Mouse (Mus musculus) liver, embryonic 18 days (tissue): ENCODE results near the gene Btbd35f19. TPM values are rescaled to one million over a fixed set of nuclear protein-coding genes. Genes with fewer than 3 reads are reported as not detected.

Source experiments
- polyA plus RNA-seq: library from polyadenylated mRNA; depleted of rRNA; stranded (reverse); fragments of >200 nt; gene quantifications from 2 replicates; pipeline ENCODE4 v1.2.3, GENCODE M21; 2012; rRNA removed

Gene Btbd35f19
- not detected in 2 replicates for polyA plus RNA-seq

DNA sequence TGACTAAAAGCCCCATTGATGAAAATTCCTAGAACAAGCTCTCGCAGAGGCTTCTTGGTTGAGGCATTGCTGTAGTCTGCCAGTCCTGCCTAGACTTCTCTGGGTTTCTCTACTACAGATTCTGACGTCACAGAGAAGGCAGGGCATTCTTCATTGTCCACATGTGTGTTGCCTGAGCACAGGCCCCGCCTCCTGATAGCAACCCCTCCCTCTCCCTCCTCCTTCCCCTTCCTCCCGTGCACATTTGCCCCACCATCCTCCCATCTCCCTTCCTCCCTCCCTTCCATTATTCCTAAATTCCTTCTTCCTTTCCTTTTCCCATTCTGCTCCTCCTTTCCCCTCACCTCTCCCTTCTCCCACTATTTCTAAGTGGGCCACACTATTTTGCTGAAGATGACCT lies at the start of gene Btbd35f19:
Gene Btbd35f19 (minus strand): TSS at position 101 of the 400 bp plus-strand sequence.

DNA sequence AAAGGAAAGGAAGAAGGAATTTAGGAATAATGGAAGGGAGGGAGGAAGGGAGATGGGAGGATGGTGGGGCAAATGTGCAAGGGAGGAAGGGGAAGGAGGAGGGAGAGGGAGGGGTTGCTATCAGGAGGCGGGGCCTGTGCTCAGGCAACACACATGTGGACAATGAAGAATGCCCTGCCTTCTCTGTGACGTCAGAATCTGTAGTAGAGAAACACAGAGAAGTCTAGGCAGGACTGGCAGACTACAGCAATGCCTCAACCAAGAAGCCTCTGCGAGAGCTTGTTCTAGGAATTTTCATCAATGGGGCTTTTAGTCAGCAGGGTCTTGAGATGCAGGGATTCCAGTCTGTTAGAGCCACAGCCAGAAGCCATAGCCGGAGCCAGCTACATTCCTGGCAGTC lies 47.6 kb downstream of the Btbd35f19 start, which contains the start of gene Btbd35f26:
Gene Btbd35f26 (plus strand): TSS at position 301 of the 400 bp plus-strand sequence.

Other genes starting within 250 kb of the Btbd35f19 start
- gene Spin2f, start 130.0 kb downstream of the Btbd35f19 start, polyA plus RNA-seq = not detected in 2 replicates
- gene Btbd35f26, start 47.5 kb downstream of the Btbd35f19 start, polyA plus RNA-seq = not detected in 2 replicates
- gene Gm21883, start 190.4 kb upstream of the Btbd35f19 start, polyA plus RNA-seq = not detected in 2 replicates
- gene Spin2e, start 235.0 kb upstream of the Btbd35f19 start, polyA plus RNA-seq = not detected in 2 replicates